Mouse (Mus musculus): Measurements from ENCODE around the gene Tbc1d14.

DNA sequence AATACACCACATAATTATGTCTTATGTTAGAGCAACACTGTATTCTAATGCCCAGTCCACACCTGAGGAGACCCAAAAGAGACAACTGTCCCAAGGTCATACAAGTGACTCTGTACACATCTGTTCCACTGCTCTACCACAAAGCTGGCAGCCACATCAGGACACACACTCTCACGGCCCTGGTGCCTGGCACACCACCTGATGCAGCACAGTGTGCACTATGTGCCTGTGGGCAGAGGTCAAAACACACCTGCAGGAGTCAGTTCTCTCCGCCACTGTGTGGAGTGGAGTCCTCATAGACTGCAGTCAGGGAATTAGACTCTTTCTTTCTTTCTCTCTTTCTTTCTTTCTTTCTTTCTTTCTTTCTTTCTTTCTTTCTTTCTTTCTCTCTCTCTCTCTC lies 52.1 kb downstream of the Tbc1d14 start:
- TF ChIP-seq POLR2A (IDR thresholded peaks at IDR 0.05; ENCODE audit: low read depth, low read length), result no peak
- 0 out of 2 replicates have a peak, but pooled peaks have one; percentile 4 for TF ChIP-seq CTCF (conservative IDR thresholded peaks at IDR 0.05; ENCODE audit: insufficient read depth, insufficient read length, low read depth, low read length)
